9 mouse cellular contexts compared by ENCODE assay signal in the genomic region with DNA sequence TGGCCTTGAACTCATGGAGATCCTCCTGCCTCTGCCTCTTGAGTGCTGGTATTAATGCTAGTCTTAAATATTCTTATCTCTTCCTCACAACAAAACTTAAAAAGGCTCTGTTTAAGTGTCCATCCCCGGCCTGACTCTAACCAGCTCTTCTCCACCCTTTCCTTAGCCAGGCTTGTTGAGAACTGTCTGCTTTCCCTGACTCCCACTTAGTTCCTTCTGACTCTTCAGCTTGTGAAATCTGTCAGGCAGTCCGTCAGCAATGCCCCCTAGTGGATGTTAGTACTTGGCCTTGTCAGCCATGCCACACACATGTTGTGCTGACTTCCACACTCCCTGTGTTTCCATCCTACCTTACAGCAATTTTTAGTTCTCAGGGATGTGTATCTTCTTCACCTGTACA. TPM values are rescaled to one million over a fixed set of nuclear protein-coding genes. Genes with fewer than 3 reads are reported as not detected.
DNase-seq lines count a peak whose midpoint lies in the region; ATAC-seq and TF ChIP-seq lines count a peak whose summit lies in the region.
"Had no signal": no experiment of that assay in that cellular context is flagged by ENCODE, and none has a peak within 500 bp of the region (broad histone marks: within the 10 kb centered on the region; RNA-seq: fewer than 3 reads in every experiment).

No protein-coding gene starts in this region.

- no peak overlapping the region for H3K27ac ChIP-seq in midbrain, postnatal 0 days (ENCODE audit: low read depth, low read length)
- no peak overlapping the region for H3K27ac ChIP-seq in midbrain, embryonic 16.5 days (ENCODE audit: low read length)
- H3K27ac ChIP-seq: heart, embryonic 13.5 days had no signal

- TF ChIP-seq CTCF in midbrain, postnatal 0 days (IDR thresholded peaks at IDR 0.05) = peak; percentile 71

- no peaks in the 10 kb centered on the region for H3K9me3 ChIP-seq in midbrain, postnatal 0 days (ENCODE audit: low read length)
- no peaks in the 10 kb centered on the region for H3K9me3 ChIP-seq in midbrain, embryonic 16.5 days (replicated peaks; ENCODE audit: control insufficient read depth, low read length, poor library complexity, severe bottlenecking)
- H3K9me3 ChIP-seq: heart, embryonic 13.5 days had no signal

- H3K9ac ChIP-seq in midbrain, postnatal 0 days (replicated peaks; ENCODE audit: low read length, poor library complexity, severe bottlenecking) = no peak overlapping the region
- H3K9ac ChIP-seq in midbrain, embryonic 16.5 days (ENCODE audit: low read depth, low read length) = no peak overlapping the region
- H3K9ac ChIP-seq: heart, embryonic 13.5 days had no signal

- no peaks in the 10 kb centered on the region for H3K27me3 ChIP-seq in midbrain, postnatal 0 days (ENCODE audit: insufficient read depth, low read length)
- no peaks in the 10 kb centered on the region for H3K27me3 ChIP-seq in midbrain, embryonic 16.5 days (ENCODE audit: control insufficient read depth, insufficient read depth, low read depth, low read length)
- H3K27me3 ChIP-seq: heart, embryonic 13.5 days had no signal

- DNase-seq in adrenal gland, postnatal 10 days = peak; percentile 55
- DNase-seq in adrenal gland, adult 8-10 months = no peak
- DNase-seq in midbrain, postnatal 0 days (ENCODE audit: low spot score) = peak; percentile 33
- peak; percentile 25 for DNase-seq in layer of hippocampus, adult 9-10 months (ENCODE audit: low spot score)
- peak; percentile 53 for DNase-seq in retina, postnatal 1 day
- no peak for DNase-seq in urinary bladder, adult 2 months (ENCODE audit: low spot score)

- H3K4me3 ChIP-seq in midbrain, postnatal 0 days (ENCODE audit: low read depth, low read length) = no peak overlapping the region
- no peak overlapping the region for H3K4me3 ChIP-seq in midbrain, embryonic 16.5 days (ENCODE audit: low read depth, low read length)
- H3K4me3 ChIP-seq: heart, embryonic 13.5 days had no signal

- H3K36me3 ChIP-seq in midbrain, postnatal 0 days (ENCODE audit: insufficient read depth, low read length) = peaks cover 8% of the 10 kb centered on the region; the same call in 1 of the 2 replicates
- no peaks in the 10 kb centered on the region for H3K36me3 ChIP-seq in midbrain, embryonic 16.5 days (ENCODE audit: control insufficient read depth, insufficient read depth, low read length)

- no peak overlapping the region for H3K4me2 ChIP-seq in midbrain, postnatal 0 days (ENCODE audit: low read depth, low read length, poor library complexity, severe bottlenecking)
- H3K4me2 ChIP-seq in midbrain, embryonic 16.5 days (ENCODE audit: low read length) = no peak overlapping the region
- H3K4me2 ChIP-seq: heart, embryonic 13.5 days had no signal

- H3K4me1 ChIP-seq in midbrain, postnatal 0 days (ENCODE audit: insufficient read depth, low read length) = no peaks in the 10 kb centered on the region
- no peaks in the 10 kb centered on the region for H3K4me1 ChIP-seq in midbrain, embryonic 16.5 days (ENCODE audit: control insufficient read depth, insufficient read depth, low read length)

- ATAC-seq in midbrain, postnatal 0 days (ENCODE audit: low FRiP score) = no peak
- no peak for ATAC-seq in midbrain, embryonic 16.5 days
- ATAC-seq in common myeloid progenitor, adult 5-6 weeks (replicated peaks; ENCODE audit: low read depth, poor library complexity, severe bottlenecking) = peak; percentile 58; the same call in 1 of the 2 replicates

- 57% methylated on average over 2 of the region's 2 CpGs for WGBS in midbrain, postnatal 0 days
- 56% methylated on average over 2 of the region's 2 CpGs for WGBS in midbrain, embryonic 16.5 days

RNA-seq across cellular contexts. Expression of gene Vps13c, which starts 35.1 kb away (rescaled TPM):
- total RNA-seq in adrenal gland, postnatal 10 days (2021) = 10 to 100 TPM; 32.2 to 49.3 TPM
- total RNA-seq in adrenal gland, adult 8-10 months (2022) = 10 to 100 TPM; 57.4 to 61.2 (median 59.2) TPM
- total RNA-seq in midbrain, postnatal 0 days (2014; rRNA removed) = 31.5 and 42.8 TPM in 2 replicates
- 6.8 and 8.4 TPM in 2 replicates for polyA plus RNA-seq in midbrain, postnatal 0 days (2015; fragmentation: Nextera tagmentation; extraction: Ambion mirVana)
- 9.9 and 10.0 TPM in 2 replicates for polyA plus RNA-seq in midbrain, embryonic 16.5 days (2015; fragmentation: Nextera tagmentation; extraction: Ambion mirVana)
- total RNA-seq in common myeloid progenitor, adult 5-6 weeks (2017) = 40.2 and 42.2 TPM in 2 replicates
- 18.8 and 19.7 TPM in 2 replicates for polyA plus RNA-seq in urinary bladder, adult 2 months (2012; rRNA removed)

RNA-seq across cellular contexts. Expression of gene C2cd4a, which starts 43.2 kb away (rescaled TPM):
- under 1 TPM in 1 of 2 experiments, not detected in 1; 0.21 TPM for total RNA-seq in adrenal gland, postnatal 10 days (2021)
- under 1 TPM in 1 of 4 experiments, not detected in 3; 0.80 TPM for total RNA-seq in adrenal gland, adult 8-10 months (2022)
- total RNA-seq in midbrain, postnatal 0 days (2014; rRNA removed) = 0.71 and 0.99 TPM in 2 replicates
- 0.68 and 0.70 TPM in 2 replicates for polyA plus RNA-seq in midbrain, postnatal 0 days (2015; fragmentation: Nextera tagmentation; extraction: Ambion mirVana)
- polyA plus RNA-seq in midbrain, embryonic 16.5 days (2015; fragmentation: Nextera tagmentation; extraction: Ambion mirVana) = 0.25 and 0.30 TPM in 2 replicates
- total RNA-seq in common myeloid progenitor, adult 5-6 weeks (2017) = not detected in 2 replicates
- polyA plus RNA-seq in urinary bladder, adult 2 months (2012; rRNA removed) = 0.48 and 0.59 TPM in 2 replicates

Comparison
In these comparisons a context has a peak if more than half of its experiments do, and no peak if none do; other contexts are left out.
1. DNase-seq: peak in adrenal gland, postnatal 10 days (single experiment), midbrain, postnatal 0 days (single experiment), layer of hippocampus, adult 9-10 months (single experiment) and retina, postnatal 1 day (single experiment); none in adrenal gland, adult 8-10 months (single experiment) and urinary bladder, adult 2 months (single experiment).